Mouse (Mus musculus) stomach, embryonic 14.5 days (tissue): ENCODE measurements at regions not wholly inside any gene's neighbourhood (a gene's known extent, or its start where the extent isn't known, plus 50 kb on each side); places are given as distances from the start of the nearest gene placed in this dataset.

ENCODE experiments used
- ATAC-seq: fragments of 200-750 bp; cut with Nextera tagmentation; 2 replicates; pipeline ENCODE4 v1.8.0; 2017; ENCODE audit warnings: low read depth, moderate TSS enrichment; ENCODE audit not compliant: insufficient number of reproducible peaks, insufficient read depth, low FRiP score
- H3K27ac ChIP-seq: fragments of 300-500 bp; sonication (generic); 2 replicates; pipeline ENCODE4 v1.5.1; 2014; ENCODE audit warnings: mild to moderate bottlenecking, low read length, moderate library complexity, mixed read lengths
- H3K27me3 ChIP-seq: fragments of 300-500 bp; sonication (generic); 2 replicates; pipeline ENCODE4 v1.6.1; 2014; ENCODE audit warnings: low read length, control low read depth, mixed read lengths; ENCODE audit not compliant: control insufficient read depth, insufficient read depth
- H3K36me3 ChIP-seq: fragments of 300-500 bp; sonication (generic); 2 replicates; pipeline ENCODE4 v1.6.1; 2014; ENCODE audit warnings: mild to moderate bottlenecking, control low read depth, low read length, moderate library complexity, mixed read lengths; ENCODE audit not compliant: control insufficient read depth, insufficient read depth
- H3K4me1 ChIP-seq: fragments of 300-500 bp; sonication (generic); 2 replicates; pipeline ENCODE4 v1.6.1; 2014; ENCODE audit warnings: low read length, control low read depth, mixed read lengths; ENCODE audit not compliant: control insufficient read depth, insufficient read depth
- H3K4me2 ChIP-seq: fragments of 300-500 bp; sonication (generic); replicated peaks from 2 replicates; pipeline ENCODE4 v1.6.1; 2014; ENCODE audit warnings: low read depth, low read length, control low read depth
- H3K4me3 ChIP-seq: fragments of 300-500 bp; sonication (generic); 2 replicates; pipeline ENCODE4 v1.5.1; 2014; ENCODE audit warnings: low read depth, low read length, control low read depth
- H3K9ac ChIP-seq: fragments of 300-500 bp; sonication (generic); replicated peaks from 2 replicates; pipeline ENCODE4 v1.6.1; 2014; ENCODE audit warnings: low read depth, mild to moderate bottlenecking, control low read depth, low read length, moderate library complexity, mixed read lengths
- H3K9me3 ChIP-seq: fragments of 300-500 bp; sonication (generic); 2 replicates; pipeline ENCODE4 v1.6.1; 2016; ENCODE audit warnings: low read depth, low read length, control low read depth; ENCODE audit not compliant: control insufficient read depth
- WGBS: fragments of 180-500 bp; shearing (Covaris S2); extraction: QIAGEN DNeasy Blood & Tissue Kit; methylation state at CpG from one replicate; pipeline ENCODE4 v1.1.7; 2014; 5-methylcytosine and 5-hydroxymethylcytosine counted together

- no peak for ATAC-seq
- no peak overlapping the region for H3K9ac ChIP-seq
- no peak overlapping the region for H3K27ac ChIP-seq
- H3K4me2 ChIP-seq: no peak overlapping the region
- H3K4me1 ChIP-seq: no peaks in the 10 kb centered on the region
- H3K27me3 ChIP-seq: no peaks in the 10 kb centered on the region
- H3K4me3 ChIP-seq: no peak overlapping the region
- no peaks in the 10 kb centered on the region for H3K36me3 ChIP-seq
- no peaks in the 10 kb centered on the region for H3K9me3 ChIP-seq
Measured at GRCm38 (mm10) chr13:90545816-90546215, 359.3 kb downstream of the Atp6ap1l start.

GRCm38 (mm10) chr13:90537525-90537924 lies 367.6 kb downstream of the Atp6ap1l start:
- no peaks in the 10 kb centered on the region for H3K9me3 ChIP-seq
- ATAC-seq: no peak
- no peak overlapping the region for H3K4me2 ChIP-seq
- 88% methylated on average over 1 of the region's 1 CpGs for WGBS
- no peak overlapping the region for H3K4me3 ChIP-seq
- no peak overlapping the region for H3K27ac ChIP-seq
- H3K9ac ChIP-seq: no peak overlapping the region
- no peaks in the 10 kb centered on the region for H3K36me3 ChIP-seq
- no peaks in the 10 kb centered on the region for H3K4me1 ChIP-seq
- no peaks in the 10 kb centered on the region for H3K27me3 ChIP-seq

GRCm38 (mm10) chr13:90526998-90527397 lies 378.2 kb downstream of the Atp6ap1l start:
- no peaks in the 10 kb centered on the region for H3K9me3 ChIP-seq
- H3K4me1 ChIP-seq: no peaks in the 10 kb centered on the region
- H3K27ac ChIP-seq: no peak overlapping the region
- ATAC-seq: no peak
- H3K4me2 ChIP-seq: no peak overlapping the region
- no peak overlapping the region for H3K9ac ChIP-seq
- no peaks in the 10 kb centered on the region for H3K27me3 ChIP-seq
- no peak overlapping the region for H3K4me3 ChIP-seq
- WGBS: 88% methylated on average over 3 of the region's 3 CpGs
- H3K36me3 ChIP-seq: no peaks in the 10 kb centered on the region

- Histone ChIP-seq H3K4me1 (no peaks in the 10 kb centered on the region), H3K9me3 (no peaks in the 10 kb centered on the region), H3K27me3 (no peaks in the 10 kb centered on the region), H3K36me3 (no peaks in the 10 kb centered on the region), H3K4me2 (no peak overlapping the region), H3K9ac (no peak overlapping the region), H3K4me3 (no peak overlapping the region), H3K27ac (no peak overlapping the region)
- 61% methylated on average over 2 of the region's 2 CpGs for WGBS
- no peak for ATAC-seq
Measured at GRCm38 (mm10) chr13:90525801-90526200, 379.4 kb downstream of the Atp6ap1l start.

- ATAC-seq: no peak
Measured at GRCm38 (mm10) chr13:90521758-90522245, 383.4 kb downstream of the Atp6ap1l start.

GRCm38 (mm10) chr13:90520992-90521757 lies 384.0 kb downstream of the Atp6ap1l start:
- WGBS: 54% methylated on average over 4 of the region's 4 CpGs

More at GRCm38 (mm10) chr13:90521758-90522245, 383.4 kb downstream of the Atp6ap1l start:
- no peak overlapping the region for H3K4me3 ChIP-seq
- H3K27ac ChIP-seq: no peak overlapping the region
- no peaks in the 10 kb centered on the region for H3K4me1 ChIP-seq
- H3K4me2 ChIP-seq: no peak overlapping the region
- H3K9me3 ChIP-seq: no peaks in the 10 kb centered on the region
- WGBS: 37% methylated on average over 4 of the region's 4 CpGs
- no peak overlapping the region for H3K9ac ChIP-seq
- H3K27me3 ChIP-seq: no peaks in the 10 kb centered on the region
- no peaks in the 10 kb centered on the region for H3K36me3 ChIP-seq

GRCm38 (mm10) chr13:90515773-90516503 lies 389.2 kb downstream of the Atp6ap1l start:
- peak overlapping the region; percentile 78 for H3K27ac ChIP-seq
- H3K4me2 ChIP-seq: no peak overlapping the region
- no peaks in the 10 kb centered on the region for H3K36me3 ChIP-seq
- H3K27me3 ChIP-seq: no peaks in the 10 kb centered on the region
- H3K4me1 ChIP-seq: no peaks in the 10 kb centered on the region
- no peak overlapping the region for H3K4me3 ChIP-seq
- peak; percentile 98 for ATAC-seq
- H3K9ac ChIP-seq: no peak overlapping the region
- H3K9me3 ChIP-seq: no peaks in the 10 kb centered on the region
- 34% methylated on average over 3 of the region's 3 CpGs for WGBS

More at GRCm38 (mm10) chr13:90520992-90521757, 384.0 kb downstream of the Atp6ap1l start:
- Histone ChIP-seq H3K4me3 (no peak overlapping the region), H3K27me3 (no peaks in the 10 kb centered on the region), H3K36me3 (no peaks in the 10 kb centered on the region), H3K4me2 (no peak overlapping the region), H3K9ac (no peak overlapping the region), H3K27ac (no peak overlapping the region), H3K9me3 (no peaks in the 10 kb centered on the region), H3K4me1 (no peaks in the 10 kb centered on the region)
- peak; percentile 89 for ATAC-seq

- ATAC-seq: no peak
- H3K36me3 ChIP-seq: no peaks in the 10 kb centered on the region
- no peaks in the 10 kb centered on the region for H3K4me1 ChIP-seq
- H3K27ac ChIP-seq: no peak overlapping the region
- no peak overlapping the region for H3K4me2 ChIP-seq
- WGBS: 56% methylated on average over 4 of the region's 4 CpGs
- no peak overlapping the region for H3K9ac ChIP-seq
- no peaks in the 10 kb centered on the region for H3K9me3 ChIP-seq
- H3K4me3 ChIP-seq: no peak overlapping the region
- no peaks in the 10 kb centered on the region for H3K27me3 ChIP-seq
Measured at GRCm38 (mm10) chr13:90513867-90514266, 391.3 kb downstream of the Atp6ap1l start.
